Mouse (Mus musculus) spleen, adult 18-20 months (tissue): ENCODE measurements at regions not wholly inside any gene's neighbourhood (a gene's known extent, or its start where the extent isn't known, plus 50 kb on each side); places are given as distances from the start of the nearest gene placed in this dataset.

Experiments used
- DNase-seq, 2 experiments: peaks; one replicate each; pipeline ENCODE4 v3.0.0; 2022; ENCODE audit warnings: mixed read lengths in 2 of 2

- DNase-seq = no peak
These were observed 75.7 kb upstream of the Zmiz1 start for GRCm38 (mm10) chr14:25383169-25383824.

- DNase-seq = no peak
These were observed 73.3 kb upstream of the Zmiz1 start for GRCm38 (mm10) chr14:25385644-25386043.

GRCm38 (mm10) chr14:25387780-25388179, 71.2 kb upstream of the Zmiz1 start:
- DNase-seq = no peak

- DNase-seq = no peak
These were observed 69.7 kb upstream of the Zmiz1 start for GRCm38 (mm10) chr14:25389314-25389713.

GRCm38 (mm10) chr14:25392412-25392811, 66.6 kb upstream of the Zmiz1 start:
- peak; percentile 25 to 33 for DNase-seq

GRCm38 (mm10) chr14:25392940-25393339, 66.0 kb upstream of the Zmiz1 start:
- DNase-seq = no peak

- no peak for DNase-seq
These were observed 64.1 kb upstream of the Zmiz1 start for GRCm38 (mm10) chr14:25394931-25395330.

GRCm38 (mm10) chr14:25396990-25397531, 61.9 kb upstream of the Zmiz1 start:
- no peak for DNase-seq

- no peak for DNase-seq
These were observed 61.2 kb upstream of the Zmiz1 start for GRCm38 (mm10) chr14:25397751-25398150.

- DNase-seq = no peak
These were observed 60.2 kb upstream of the Zmiz1 start for GRCm38 (mm10) chr14:25398745-25399144.

GRCm38 (mm10) chr14:25399286-25399685, 59.7 kb upstream of the Zmiz1 start:
- DNase-seq = no peak

GRCm38 (mm10) chr14:25401104-25401963, 57.7 kb upstream of the Zmiz1 start:
- DNase-seq = no peak

- no peak for DNase-seq
These were observed 56.6 kb upstream of the Zmiz1 start for GRCm38 (mm10) chr14:25402409-25402808.

GRCm38 (mm10) chr14:25405191-25405590, 53.8 kb upstream of the Zmiz1 start:
- DNase-seq = no peak

- no peak for DNase-seq
These were observed 52.9 kb upstream of the Zmiz1 start for GRCm38 (mm10) chr14:25406059-25406458.

GRCm38 (mm10) chr14:25406613-25407012, 52.4 kb upstream of the Zmiz1 start:
- DNase-seq = no peak

GRCm38 (mm10) chr14:25407111-25407510, 51.9 kb upstream of the Zmiz1 start:
- DNase-seq = no peak
